Mouse (Mus musculus) gastrocnemius, adult 2 months (tissue): ENCODE results near the gene Lrrc42. TPM values are rescaled to one million over a fixed set of nuclear protein-coding genes. Genes with fewer than 3 reads are reported as not detected.

Experiments
- DNase-seq: peaks from one replicate; pipeline ENCODE4 v3.0.0; 2022
- H3K27ac ChIP-seq: fragments of 200-600 bp; 2 replicates; pipeline ENCODE4 v1.8.1; 2022; ENCODE audit warnings: mild to moderate bottlenecking
- H3K4me3 ChIP-seq: fragments of 200-600 bp; 2 replicates; pipeline ENCODE4 v1.8.1; 2022; ENCODE audit warnings: mild to moderate bottlenecking, moderate library complexity
- CTCF ChIP-seq: fragments of 200-600 bp; IDR thresholded peaks from 2 replicates; pipeline ENCODE4 v1.8.1; 2022; ENCODE audit warnings: antibody characterized with exemption, mild to moderate bottlenecking, moderate library complexity
- intact Hi-C: fragments of 180-260 bp; cut with DNase I; formaldehyde crosslinking; loops from one replicate; pipeline ENCODE4 v1.15.1; 2025
- long read RNA-seq, 2 experiments: library from polyadenylated mRNA; stranded (forward); transcript quantifications; one replicate each; pipeline ENCODE4 v2.0.0; 2021
- total RNA-seq, 2 experiments: library from RNA; stranded (reverse); gene quantifications; 2 replicates each; pipeline ENCODE4 v1.2.3; 2021

Gene Lrrc42
- total RNA-seq = 1 to 10 TPM; 8.0 to 8.2 TPM
- long read RNA-seq, experiment 1, transcript Lrrc42-201 (8 exons, 1,755 nt) = major isoform, 7 of 7 reads
- long read RNA-seq, experiment 1, partial matches to known transcripts = 0 of 7 reads
- long read RNA-seq, experiment 1, other reads (novel, unspliced or antisense) = 0 of 7 reads
- long read RNA-seq, experiment 2, partial matches to known transcripts = 0 of 1 reads
- long read RNA-seq, experiment 2, other reads (novel, unspliced or antisense) = 0 of 1 reads

DNA sequence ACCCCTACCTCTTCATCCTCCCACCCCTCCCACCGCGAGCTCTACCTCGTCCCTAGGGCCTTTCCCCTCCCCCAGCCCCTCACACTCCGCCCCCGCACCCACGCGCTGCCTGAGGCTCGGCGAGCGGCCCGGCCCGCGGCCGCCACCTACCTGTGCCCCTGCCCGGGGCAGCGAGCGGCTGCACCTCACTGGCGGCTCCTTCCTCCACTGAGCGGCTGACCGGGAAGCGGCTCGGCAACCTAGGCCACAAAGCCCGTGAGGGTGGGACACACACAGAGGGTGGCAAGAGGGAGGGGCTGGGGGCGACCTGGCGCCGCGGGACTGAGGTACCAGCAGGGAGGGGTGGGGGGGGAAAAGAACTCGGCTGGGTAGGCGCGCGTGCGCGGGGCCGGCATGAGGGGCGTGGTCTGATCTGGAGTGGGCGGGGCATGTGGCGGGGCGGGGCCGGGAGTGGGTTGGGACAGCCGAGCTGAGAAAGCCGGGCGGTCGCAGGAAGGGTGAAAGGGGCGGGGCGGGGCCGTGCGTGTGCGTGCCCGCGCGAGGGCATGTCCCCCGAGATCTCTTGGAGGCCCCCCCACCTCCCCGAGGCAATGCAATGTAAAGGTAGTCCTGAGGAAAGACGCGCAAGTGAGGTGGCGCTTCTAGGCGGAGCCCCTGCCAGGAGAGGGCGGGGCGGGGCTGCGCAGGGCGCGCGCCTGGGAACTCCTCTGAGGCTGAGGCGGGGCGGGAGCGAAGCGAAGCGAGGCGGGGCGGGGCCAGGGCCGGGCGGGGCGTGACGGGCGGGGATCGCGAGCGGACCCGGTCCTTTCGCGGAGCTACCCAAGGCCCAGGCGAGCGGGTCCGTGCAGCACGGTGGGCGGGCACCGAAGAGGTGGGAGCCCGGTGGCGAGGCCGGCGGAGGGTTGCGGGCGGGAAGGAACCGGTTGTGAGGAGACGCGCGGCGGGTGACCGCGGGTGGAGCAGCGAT lies at the start of gene Lrrc42, which contains the start of gene Hspb11:
Lrrc42 (minus strand) TSS at position 408 of the 967 bp plus-strand sequence.
Hspb11 (plus strand) TSS at position 469 of the 967 bp plus-strand sequence.
- TF ChIP-seq CTCF = peak; percentile 50
- DNase-seq = peak; percentile 96
- intact Hi-C loops = loop anchor here (1.0 to 5.0 kb wide), 4 partner anchors 61 to 399 kb away; partner anchors contain the start of genes Ndc1, Tmem59 and Yipf1
- Histone ChIP-seq H3K27ac (peak within 1 kb of the TSS; percentile 91), H3K4me3 (peak within 1 kb of the TSS; percentile 78)

DNA sequence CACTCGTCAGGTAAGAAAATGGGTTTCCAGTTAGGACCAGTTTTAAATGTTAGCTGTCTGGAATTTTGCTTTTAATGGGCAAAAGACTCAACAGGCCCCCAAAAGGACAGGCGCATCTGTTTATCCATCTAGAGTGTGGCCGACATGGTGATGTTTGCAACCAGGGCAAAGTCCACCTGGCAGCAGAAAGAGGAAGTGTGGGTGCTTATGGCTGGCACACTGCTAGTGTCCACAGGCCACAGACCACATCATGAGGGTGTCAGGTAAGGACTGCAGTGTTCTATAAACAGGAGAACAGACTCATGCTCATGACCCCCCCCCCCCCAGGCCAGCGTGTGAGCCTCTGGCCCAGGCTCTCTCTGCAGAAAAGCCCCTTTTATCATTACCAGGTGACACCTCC lies 49.5 kb upstream of the Lrrc42 start:
- Histone ChIP-seq H3K4me3 (no peak overlapping the region), H3K27ac (no peak overlapping the region)
- intact Hi-C loops = no loop called here
- no peak for DNase-seq
- no peak for TF ChIP-seq CTCF

DNA sequence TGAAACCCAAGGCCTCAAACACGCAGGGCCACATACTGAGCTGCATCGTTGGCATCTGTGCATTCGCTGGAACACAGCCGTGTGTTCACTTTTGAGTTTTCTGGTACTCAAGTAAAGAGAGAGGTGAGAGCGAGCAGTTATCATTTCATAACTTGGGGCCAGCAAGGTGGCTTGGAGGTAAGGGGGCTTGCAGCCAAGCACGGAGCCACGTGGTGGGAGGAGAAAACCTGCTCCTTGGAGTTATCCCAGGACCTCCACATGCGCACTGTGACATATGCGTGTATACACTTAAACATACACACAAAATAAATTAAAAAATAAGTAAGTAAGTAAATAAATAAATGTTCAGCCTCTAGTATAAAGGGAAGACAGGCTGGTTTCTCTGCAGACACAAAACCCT lies 48.9 kb upstream of the Lrrc42 start:
- no peak for TF ChIP-seq CTCF
- Histone ChIP-seq H3K27ac (no peak overlapping the region), H3K4me3 (no peak overlapping the region)
- intact Hi-C loops = no loop called here
- no peak for DNase-seq

DNA sequence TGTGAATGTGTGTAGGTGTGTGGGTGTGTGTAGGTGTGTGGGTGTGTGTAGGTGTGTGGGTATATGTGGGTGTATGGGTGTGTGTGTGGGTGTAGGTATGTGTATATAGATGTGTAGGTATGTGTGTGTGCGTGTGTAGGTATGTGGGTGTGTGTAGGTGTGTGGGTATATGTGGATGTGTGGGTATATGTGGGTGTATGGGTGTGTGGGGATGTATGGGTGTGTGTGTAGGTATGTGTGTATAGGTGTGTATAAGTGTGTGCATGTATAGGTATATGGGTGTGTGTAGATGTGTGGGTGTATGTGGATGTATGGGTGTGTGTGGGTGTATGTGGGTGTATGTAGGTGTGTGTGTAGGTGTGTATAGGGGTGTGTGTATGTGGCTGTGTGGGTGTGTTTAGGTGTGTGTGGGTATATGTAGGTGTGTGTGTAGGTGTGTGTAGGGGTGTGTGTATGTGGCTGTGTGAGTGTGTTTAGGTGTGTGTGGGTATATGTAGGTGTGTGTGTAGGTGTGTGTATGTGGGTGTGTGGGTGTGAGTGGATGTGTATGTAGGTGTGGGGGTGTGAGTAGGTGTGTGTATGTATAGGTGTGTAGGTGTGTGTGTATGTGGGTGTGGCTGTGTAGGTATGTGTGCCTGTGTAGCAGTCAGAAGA lies 47.7 kb upstream of the Lrrc42 start:
- intact Hi-C loops = no loop called here
- TF ChIP-seq CTCF = no peak

GRCm38 (mm10) chr4:107300371-107300770 lies 47.0 kb upstream of the Lrrc42 start:
- no peak overlapping the region for H3K4me3 ChIP-seq
- intact Hi-C loops = no loop called here
- TF ChIP-seq CTCF = no peak
- DNase-seq = no peak
- H3K27ac ChIP-seq = no peak overlapping the region

More for the DNA sequence above, 47.7 kb upstream of the Lrrc42 start:
- no peak overlapping the region for H3K27ac ChIP-seq
- no peak for DNase-seq
- H3K4me3 ChIP-seq = no peak overlapping the region

GRCm38 (mm10) chr4:107299779-107300340 lies 46.5 kb upstream of the Lrrc42 start:
- intact Hi-C loops = no loop called here
- H3K4me3 ChIP-seq = no peak overlapping the region
- no peak overlapping the region for H3K27ac ChIP-seq
- no peak for TF ChIP-seq CTCF
- DNase-seq = no peak

GRCm38 (mm10) chr4:107298071-107298606 lies 44.8 kb upstream of the Lrrc42 start:
- no peak overlapping the region for H3K4me3 ChIP-seq
- no peak for TF ChIP-seq CTCF
- intact Hi-C loops = no loop called here
- DNase-seq = no peak
- H3K27ac ChIP-seq = no peak overlapping the region

DNA sequence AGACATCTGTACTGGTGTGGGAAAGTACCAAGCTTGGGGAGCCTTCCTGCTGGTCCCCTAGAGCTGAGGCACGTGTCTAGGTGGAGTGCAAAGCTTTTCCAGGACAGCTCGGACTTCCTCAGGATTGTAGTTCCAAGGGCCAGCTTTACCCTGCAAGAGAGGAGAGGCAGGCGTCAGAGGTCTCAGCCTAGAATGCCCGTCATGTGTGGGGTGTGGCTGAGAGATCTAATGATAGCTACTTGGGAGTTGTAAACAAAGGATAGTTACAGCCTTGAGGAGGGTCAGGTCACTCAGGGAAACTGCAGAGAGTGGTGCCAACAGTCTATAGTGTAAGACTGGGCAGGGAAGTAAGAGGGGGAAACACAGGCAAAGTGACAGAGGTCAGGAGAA lies 38.9 kb upstream of the Lrrc42 start:
- Histone ChIP-seq H3K4me3 (no peak overlapping the region), H3K27ac (peak overlapping the region; percentile 31; the same call in 1 of the 2 replicates)
- DNase-seq = no peak
- intact Hi-C loops = no loop called here
- TF ChIP-seq CTCF = no peak

GRCm38 (mm10) chr4:107291611-107292272 lies 38.4 kb upstream of the Lrrc42 start:
- intact Hi-C loops = no loop called here
- Histone ChIP-seq H3K27ac (peak overlapping the region; percentile 31; the same call in 1 of the 2 replicates), H3K4me3 (no peak overlapping the region)
- DNase-seq = no peak
- no peak for TF ChIP-seq CTCF

DNA sequence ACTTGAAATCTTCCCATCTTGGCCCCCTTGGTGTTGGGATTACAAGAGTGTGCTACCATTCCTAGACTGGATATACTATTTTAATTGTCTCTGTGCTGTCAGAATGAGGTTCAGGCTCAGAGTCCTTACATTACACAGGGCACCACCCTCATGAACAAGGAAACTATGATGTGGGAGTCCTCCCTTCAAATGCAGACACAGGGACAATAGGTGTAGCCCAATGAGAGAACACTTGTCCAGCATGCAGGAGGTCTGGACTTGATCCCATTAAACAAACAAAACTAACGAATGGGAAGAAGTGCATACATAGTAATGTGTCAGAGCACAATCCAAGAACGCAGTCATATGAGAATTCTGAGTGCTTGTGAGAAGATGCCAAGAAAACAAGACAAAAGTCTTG lies 34.2 kb upstream of the Lrrc42 start:
- intact Hi-C loops = no loop called here
- no peak for DNase-seq
- TF ChIP-seq CTCF = no peak
- H3K27ac ChIP-seq = no peak overlapping the region
- H3K4me3 ChIP-seq = no peak overlapping the region

DNA sequence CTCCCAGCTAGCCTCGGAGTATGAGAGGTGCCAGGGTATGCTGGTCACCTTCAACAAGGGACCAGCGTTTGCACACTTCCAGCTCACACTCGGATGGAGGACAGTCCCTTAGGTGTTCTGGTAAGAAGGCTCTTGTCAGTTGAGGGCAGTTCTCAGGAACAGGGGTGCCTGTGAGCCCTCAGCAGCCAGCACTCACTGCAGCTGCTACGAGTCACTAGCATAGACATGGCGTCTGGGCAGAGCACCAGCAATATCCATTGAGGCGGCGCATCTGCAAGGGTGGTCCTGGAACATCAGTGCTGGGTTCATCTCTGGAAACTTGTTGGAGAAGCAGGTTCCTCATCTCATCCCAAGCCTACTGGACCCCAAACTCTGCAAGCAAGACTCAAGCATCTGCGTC lies 33.1 kb upstream of the Lrrc42 start:
- no peak overlapping the region for H3K27ac ChIP-seq
- intact Hi-C loops = no loop called here
- TF ChIP-seq CTCF = no peak
- H3K4me3 ChIP-seq = no peak overlapping the region
- DNase-seq = no peak
